34 mouse cellular contexts compared by ENCODE assay signal in genomic region chr7:6389449-6389848, GRCm38 (mm10). TPM values are rescaled to one million over a fixed set of nuclear protein-coding genes. Genes with fewer than 3 reads are reported as not detected.
DNase-seq lines count a peak whose midpoint lies in the region; ATAC-seq and TF ChIP-seq lines count a peak whose summit lies in the region.
"Had no signal": no experiment of that assay in that cellular context is flagged by ENCODE, and none has a peak within 500 bp of the region (broad histone marks: within the 10 kb centered on the region; RNA-seq: fewer than 3 reads in every experiment).

No protein-coding gene starts in this region.

- H3K9me3 ChIP-seq in E14TG2a.4 (ENCODE audit: low read length) = 0 out of 2 replicates have a peak, but pooled peaks cover 4% of the 10 kb centered on the region
- H3K9me3 ChIP-seq in hindbrain, postnatal 0 days (ENCODE audit: low read length) = no peaks in the 10 kb centered on the region
- H3K9me3 ChIP-seq: heart, embryonic 10.5 days; hindbrain, embryonic 12.5 days; liver, embryonic 15.5 days; lung, embryonic 15.5 days; midbrain, embryonic 13.5 days; neural tube, embryonic 13.5 days had no signal

- H3K4me2 ChIP-seq in hindbrain, postnatal 0 days (ENCODE audit: low read depth, low read length) = no peak overlapping the region
- H3K4me2 ChIP-seq: hindbrain, embryonic 12.5 days; liver, embryonic 15.5 days; lung, embryonic 15.5 days; midbrain, embryonic 13.5 days; neural tube, embryonic 13.5 days had no signal

- no peak for ATAC-seq in CD4-positive, CD25-positive, alpha-beta regulatory T cell, adult 4 months
- ATAC-seq in common myeloid progenitor, adult 5-6 weeks (replicated peaks; ENCODE audit: low read depth, poor library complexity, severe bottlenecking) = peak; percentile 39; the same call in 1 of the 2 replicates
- no peak for ATAC-seq in hindbrain, postnatal 0 days
- ATAC-seq: midbrain, embryonic 13.5 days had no signal

- peaks cover 19% of the 10 kb centered on the region for H3K4me1 ChIP-seq in E14TG2a.4 (replicated peaks; ENCODE audit: low read depth, low read length)
- no peaks in the 10 kb centered on the region for H3K4me1 ChIP-seq in hindbrain, postnatal 0 days (ENCODE audit: insufficient read depth, low read length)
- H3K4me1 ChIP-seq: heart, embryonic 10.5 days; liver, embryonic 15.5 days; lung, embryonic 15.5 days had no signal

- peak; percentile 33 for TF ChIP-seq CTCF in layer of hippocampus, adult 2 months (conservative IDR thresholded peaks at IDR 0.05)
- peak; percentile 67 for TF ChIP-seq CTCF in E14TG2a.4 (conservative IDR thresholded peaks at IDR 0.05; ENCODE audit: low read length)
- TF ChIP-seq CTCF in hindbrain, postnatal 0 days (IDR thresholded peaks at IDR 0.05; ENCODE audit: low read depth) = no peak

- H3K36me3 ChIP-seq in E14TG2a.4 (ENCODE audit: insufficient read depth, low read length) = peaks cover 4% of the 10 kb centered on the region; the same call in 1 of the 2 replicates
- H3K36me3 ChIP-seq in hindbrain, postnatal 0 days (ENCODE audit: insufficient read depth, low read length) = peaks cover 35% of the 10 kb centered on the region

- WGBS in hindbrain, postnatal 0 days = 72% methylated on average over 5 of the region's 5 CpGs

- DNase-seq in CD4-positive, CD25-positive, alpha-beta regulatory T cell, adult 2 months (ENCODE audit: low read depth, low spot score) = peak; percentile 9
- DNase-seq in layer of hippocampus, adult 2 months (ENCODE audit: low spot score in 2 of 2) = no peak
- no peak for DNase-seq in layer of hippocampus, postnatal 10 days (ENCODE audit: low spot score in 2 of 2)
- DNase-seq in gastrocnemius, postnatal 25 days = no peak
- DNase-seq in hindbrain, postnatal 0 days (ENCODE audit: low spot score) = no peak
- DNase-seq: adrenal gland, postnatal 10 days; cerebellum, adult 11-12 months; cerebellum, adult 9-11 months; gastrocnemius, postnatal 36 days; heart, postnatal 36 days; kidney, adult 11 months; kidney, postnatal 14 days; left cerebral cortex, postnatal 4 days; lung, postnatal 36 days; right cerebral cortex, postnatal 4 days had no signal

- H3K27ac ChIP-seq in layer of hippocampus, adult 2 months = no peak overlapping the region
- no peak overlapping the region for H3K27ac ChIP-seq in hindbrain, postnatal 0 days
- H3K27ac ChIP-seq: heart, embryonic 10.5 days; hindbrain, embryonic 12.5 days; liver, embryonic 15.5 days; lung, embryonic 15.5 days; midbrain, embryonic 13.5 days; neural tube, embryonic 13.5 days had no signal

- peaks cover 8% of the 10 kb centered on the region; the same call in 1 of the 2 replicates for H3K27me3 ChIP-seq in E14TG2a.4 (ENCODE audit: insufficient read depth, low read length)
- no peaks in the 10 kb centered on the region for H3K27me3 ChIP-seq in hindbrain, postnatal 0 days (ENCODE audit: insufficient read depth, low read length)
- H3K27me3 ChIP-seq: hindbrain, embryonic 12.5 days; liver, embryonic 15.5 days; lung, embryonic 15.5 days; midbrain, embryonic 13.5 days; neural tube, embryonic 13.5 days had no signal

- no peak overlapping the region for H3K4me3 ChIP-seq in layer of hippocampus, adult 2 months
- H3K4me3 ChIP-seq in E14TG2a.4 (replicated peaks; ENCODE audit: low read length) = no peak overlapping the region
- H3K4me3 ChIP-seq in hindbrain, postnatal 0 days (ENCODE audit: low read length) = no peak overlapping the region
- H3K4me3 ChIP-seq: erythroblast, embryonic 14.5 days; heart, embryonic 10.5 days; hindbrain, embryonic 12.5 days; liver, embryonic 15.5 days; lung, embryonic 15.5 days; midbrain, embryonic 13.5 days; neural tube, embryonic 13.5 days had no signal

- H3K9ac ChIP-seq in hindbrain, postnatal 0 days (replicated peaks; ENCODE audit: low read length) = no peak overlapping the region
- H3K9ac ChIP-seq: hindbrain, embryonic 12.5 days; liver, embryonic 15.5 days; lung, embryonic 15.5 days; midbrain, embryonic 13.5 days; neural tube, embryonic 13.5 days had no signal

RNA-seq across cellular contexts. Expression of gene Zfp28, which starts 6.4 kb away (rescaled TPM):
- 1 to 10 TPM; 4.0 to 5.5 TPM for polyA plus RNA-seq in CD4-positive, CD25-positive, alpha-beta regulatory T cell, adult 4 months (2017; shearing (Covaris generic))
- 1 to 10 TPM; 6.7 to 9.6 TPM for total RNA-seq in layer of hippocampus, adult 2 months (2021)
- total RNA-seq in layer of hippocampus, postnatal 10 days (2021) = 10 to 100 TPM in 1 of 2 experiments, 1 to 10 TPM in 1; 8.6 to 10.3 TPM
- 1.4 and 2.1 TPM in 2 replicates for total RNA-seq in common myeloid progenitor, adult 5-6 weeks (2017)
- total RNA-seq in gastrocnemius, postnatal 25 days (2021) = 1 to 10 TPM; 1.1 to 1.9 TPM
- 6.2 and 11.2 TPM in 2 replicates for total RNA-seq in hindbrain, postnatal 0 days (2014; rRNA removed)
- polyA plus RNA-seq in hindbrain, postnatal 0 days (2015; fragmentation: Nextera tagmentation; extraction: Ambion mirVana) = 18.1 and 18.2 TPM in 2 replicates
- polyA plus RNA-seq: erythroblast, embryonic 14.5 days had no signal

RNA-seq across cellular contexts. Expression of gene Smim17, which starts 9.1 kb away (rescaled TPM):
- polyA plus RNA-seq in CD4-positive, CD25-positive, alpha-beta regulatory T cell, adult 4 months (2017; shearing (Covaris generic)) = not detected
- 10 to 100 TPM; 19.7 to 24.1 TPM for total RNA-seq in layer of hippocampus, adult 2 months (2021)
- 10 to 100 TPM; 18.5 to 19.0 TPM for total RNA-seq in layer of hippocampus, postnatal 10 days (2021)
- not detected in 2 replicates for total RNA-seq in common myeloid progenitor, adult 5-6 weeks (2017)
- total RNA-seq in gastrocnemius, postnatal 25 days (2021) = under 1 TPM; 0.31 to 0.46 TPM
- 16.9 and 18.2 TPM in 2 replicates for total RNA-seq in hindbrain, postnatal 0 days (2014; rRNA removed)
- 6.2 and 7.7 TPM in 2 replicates for polyA plus RNA-seq in hindbrain, postnatal 0 days (2015; fragmentation: Nextera tagmentation; extraction: Ambion mirVana)
- total RNA-seq: heart, postnatal 36 days; megakaryocyte-erythroid progenitor cell, adult 5-6 weeks had no signal
- polyA plus RNA-seq: erythroblast, embryonic 14.5 days; kidney, embryonic 14.5 days; liver, embryonic 15.5 days; lung, embryonic 15.5 days; spleen, adult 2 months; stomach, embryonic 14.5 days had no signal

RNA-seq across cellular contexts. Expression of gene Gm20715, which starts 20.6 kb away (rescaled TPM):
- not detected for polyA plus RNA-seq in CD4-positive, CD25-positive, alpha-beta regulatory T cell, adult 4 months (2017; shearing (Covaris generic))
- total RNA-seq in layer of hippocampus, adult 2 months (2021) = under 1 TPM; 0.25 to 0.54 TPM
- total RNA-seq in layer of hippocampus, postnatal 10 days (2021) = under 1 TPM; 0.09 to 0.14 TPM
- total RNA-seq in common myeloid progenitor, adult 5-6 weeks (2017) = not detected in 2 replicates
- not detected for total RNA-seq in gastrocnemius, postnatal 25 days (2021)
- total RNA-seq in hindbrain, postnatal 0 days (2014; rRNA removed) = 0.26 TPM in 1 of 2 replicates, not detected in the other
- 0.04 TPM in 1 of 2 replicates, not detected in the other for polyA plus RNA-seq in hindbrain, postnatal 0 days (2015; fragmentation: Nextera tagmentation; extraction: Ambion mirVana)
- total RNA-seq: gastrocnemius, adult 18-20 months; gastrocnemius, postnatal 36 days; heart, postnatal 36 days; megakaryocyte-erythroid progenitor cell, adult 5-6 weeks had no signal
- polyA plus RNA-seq: C2C12; embryonic facial prominence, embryonic 14.5 days; erythroblast, embryonic 14.5 days; forebrain, embryonic 11.5 days; heart, embryonic 10.5 days; heart, embryonic 16.5 days; hindbrain, embryonic 12.5 days; kidney, embryonic 14.5 days; liver, embryonic 15.5 days; neural tube, embryonic 13.5 days; spleen, adult 2 months; stomach, embryonic 14.5 days had no signal

RNA-seq across cellular contexts. Expression of gene Zfp78, which starts 26.4 kb away (rescaled TPM):
- polyA plus RNA-seq in CD4-positive, CD25-positive, alpha-beta regulatory T cell, adult 4 months (2017; shearing (Covaris generic)) = 1 to 10 TPM; 4.0 to 5.1 TPM
- total RNA-seq in layer of hippocampus, adult 2 months (2021) = 1 to 10 TPM; 4.7 to 5.0 TPM
- 1 to 10 TPM; 5.2 to 5.8 TPM for total RNA-seq in layer of hippocampus, postnatal 10 days (2021)
- 7.7 and 8.2 TPM in 2 replicates for total RNA-seq in common myeloid progenitor, adult 5-6 weeks (2017)
- total RNA-seq in gastrocnemius, postnatal 25 days (2021) = 1 to 10 TPM; 1.4 to 2.0 TPM
- 1.3 and 2.6 TPM in 2 replicates for total RNA-seq in hindbrain, postnatal 0 days (2014; rRNA removed)
- polyA plus RNA-seq in hindbrain, postnatal 0 days (2015; fragmentation: Nextera tagmentation; extraction: Ambion mirVana) = 1.8 and 2.8 TPM in 2 replicates
- polyA plus RNA-seq: erythroblast, embryonic 14.5 days had no signal

RNA-seq across cellular contexts. Expression of gene Gm3854, which starts 45.9 kb away (rescaled TPM):
- polyA plus RNA-seq in CD4-positive, CD25-positive, alpha-beta regulatory T cell, adult 4 months (2017; shearing (Covaris generic)) = under 1 TPM; 0.11 to 0.39 TPM
- 1 to 10 TPM; 7.1 to 8.3 TPM for total RNA-seq in layer of hippocampus, adult 2 months (2021)
- 1 to 10 TPM; 5.6 to 6.8 TPM for total RNA-seq in layer of hippocampus, postnatal 10 days (2021)
- total RNA-seq in common myeloid progenitor, adult 5-6 weeks (2017) = 0.39 and 1.2 TPM in 2 replicates
- total RNA-seq in gastrocnemius, postnatal 25 days (2021) = under 1 TPM; 0.16 to 0.23 TPM
- 2.7 and 3.1 TPM in 2 replicates for total RNA-seq in hindbrain, postnatal 0 days (2014; rRNA removed)
- polyA plus RNA-seq in hindbrain, postnatal 0 days (2015; fragmentation: Nextera tagmentation; extraction: Ambion mirVana) = 4.6 and 5.0 TPM in 2 replicates
- polyA plus RNA-seq: erythroblast, embryonic 14.5 days had no signal

Comparison
In these comparisons a context has a peak if more than half of its experiments do, and no peak if none do; other contexts are left out.
1. RNA of gene Smim17, which starts 9.1 kb away (total RNA-seq): 19.7 to 24.1 TPM in layer of hippocampus, adult 2 months, 18.5 to 19.0 TPM in layer of hippocampus, postnatal 10 days and 16.9 to 18.2 TPM in hindbrain, postnatal 0 days; 0.31 to 0.46 TPM in gastrocnemius, postnatal 25 days and not detected in common myeloid progenitor, adult 5-6 weeks; every median in the first group is over 10 times any median in the second.